Mouse (Mus musculus) liver, postnatal 0 days (tissue): ENCODE results near the gene Plekhh3.

Experiments
- CTCF ChIP-seq: sonication (generic); IDR thresholded peaks from 2 replicates; pipeline ENCODE4 v1.5.1; 2016; ENCODE audit warnings: antibody characterized with exemption, low read depth
- EP300 ChIP-seq: IDR thresholded peaks from 2 replicates; pipeline ENCODE4 v1.6.1; 2016; ENCODE audit warnings: antibody characterized with exemption, low read depth, mild to moderate bottlenecking

GRCm38 (mm10) chr11:101218436-101219055 lies 47.4 kb upstream of the Plekhh3 start:
- TF ChIP-seq CTCF (no peak), EP300 (no peak)
